Mouse (Mus musculus) spleen, adult 18-20 months (tissue): ENCODE measurements around the gene Ell.

Source experiments
- DNase-seq, 2 experiments: peaks; one replicate each; pipeline ENCODE4 v3.0.0; 2022; ENCODE audit warnings: mixed read lengths in 2 of 2

The Ell gene

GRCm38 (mm10) chr8:70600473-70601270 is 61.4 kb downstream of the Ell start:
- DNase-seq: peak in 1 of 2 experiments; percentile 37

- peak; percentile 62 to 66 for DNase-seq
Measured at GRCm38 (mm10) chr8:70601271-70601649, 62.0 kb downstream of the Ell start.

- no peak for DNase-seq
Measured at GRCm38 (mm10) chr8:70602139-70602811, 63.0 kb downstream of the Ell start.

- no peak for DNase-seq
Measured at GRCm38 (mm10) chr8:70604558-70604957, 65.3 kb downstream of the Ell start.

GRCm38 (mm10) chr8:70605871-70606779 is 66.9 kb downstream of the Ell start:
- DNase-seq: no peak

- DNase-seq: no peak
Measured at GRCm38 (mm10) chr8:70606780-70607602, 67.7 kb downstream of the Ell start.

- DNase-seq: no peak
Measured at GRCm38 (mm10) chr8:70607603-70607897, 68.3 kb downstream of the Ell start.

- DNase-seq: peak in 1 of 2 experiments; percentile 51
Measured at GRCm38 (mm10) chr8:70607898-70608748, 68.9 kb downstream of the Ell start.

GRCm38 (mm10) chr8:70608749-70609367 is 69.6 kb downstream of the Ell start, which contains the start of gene Ssbp4:
Gene Ssbp4 (minus strand): TSS chr8:70608872.
- no peak for DNase-seq

- peak; percentile 75 to 78 for DNase-seq
Measured at GRCm38 (mm10) chr8:70609368-70609848, 70.2 kb downstream of the Ell start.

- DNase-seq: peak; percentile 79 to 83
Measured at GRCm38 (mm10) chr8:70609849-70610795, 70.9 kb downstream of the Ell start.

GRCm38 (mm10) chr8:70610796-70611771 is 71.8 kb downstream of the Ell start:
- DNase-seq: peak; percentile 73 to 88

- peak; percentile 83 to 93 for DNase-seq
Measured at GRCm38 (mm10) chr8:70611849-70612248, 72.6 kb downstream of the Ell start.

GRCm38 (mm10) chr8:70613763-70614162 is 74.5 kb downstream of the Ell start:
- no peak for DNase-seq

GRCm38 (mm10) chr8:70614469-70614868 is 75.2 kb downstream of the Ell start:
- DNase-seq: no peak

GRCm38 (mm10) chr8:70615281-70615680 is 76.0 kb downstream of the Ell start:
- DNase-seq: no peak

- peak in 1 of 2 experiments; percentile 11 for DNase-seq
Measured at GRCm38 (mm10) chr8:70615894-70616293, 76.6 kb downstream of the Ell start, which contains the start of gene Lrrc25. Gene Lrrc25 (plus strand): TSS chr8:70616155.

- DNase-seq: peak in 1 of 2 experiments; percentile 21
Measured at GRCm38 (mm10) chr8:70616645-70617044, 77.4 kb downstream of the Ell start.
